Mouse (Mus musculus): ENCODE measurements around the gene Zap70. TPM values are rescaled to one million over a fixed set of nuclear protein-coding genes. Genes with fewer than 3 reads are reported as not detected.

The Zap70 gene
- total and polyA plus RNA-seq, 3 experiments, result 0.23 to 0.25 TPM; not detected in 1

DNA sequence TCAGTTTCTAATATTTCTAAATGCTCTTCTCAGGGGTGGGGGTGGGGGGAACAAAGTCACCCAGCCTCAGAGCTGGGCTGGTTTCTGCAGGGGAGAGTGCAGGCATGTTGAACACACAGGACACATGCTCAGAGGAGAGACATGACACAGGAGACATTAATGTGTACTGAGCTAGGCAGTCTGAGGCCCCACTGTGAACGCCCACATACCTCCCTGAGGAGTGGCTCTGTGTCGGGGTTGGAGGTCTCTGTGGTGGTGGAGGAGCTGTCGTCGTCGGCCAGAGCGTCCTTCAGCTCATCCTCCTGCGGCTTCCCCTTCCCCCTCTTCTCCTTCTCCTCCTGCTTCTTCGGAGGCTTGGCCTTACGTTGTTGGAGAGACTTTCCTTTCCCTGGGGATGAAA lies 42.7 kb downstream of the Zap70 start:
- no peak for TF ChIP-seq NELFE (IDR thresholded peaks at IDR 0.05; ENCODE audit: low read depth, low read length)
- no peak for TF ChIP-seq GABPA (IDR thresholded peaks at IDR 0.05; ENCODE audit: insufficient replicate concordance, low read depth, low read length)
- TF ChIP-seq RAD21 (IDR thresholded peaks at IDR 0.05; ENCODE audit: low read depth, low read length), result no peak
- TF ChIP-seq BHLHE40 (IDR thresholded peaks at IDR 0.05; ENCODE audit: low read depth, low read length), result no peak
- TF ChIP-seq POLR2A (IDR thresholded peaks at IDR 0.05; ENCODE audit: low read depth, low read length), result no peak
- no peak for TF ChIP-seq E2F4 (IDR thresholded peaks at IDR 0.05; ENCODE audit: insufficient replicate concordance, low read depth, low read length)
- no peak for TF ChIP-seq RCOR1 (conservative IDR thresholded peaks at IDR 0.05; ENCODE audit: low read depth, low read length)
- no peak for TF ChIP-seq CHD1 (IDR thresholded peaks at IDR 0.05; ENCODE audit: low read depth, low read length)
- TF ChIP-seq MYC (IDR thresholded peaks at IDR 0.05; ENCODE audit: low read depth, low read length), result no peak
- TF ChIP-seq POLR2AphosphoS2 (IDR thresholded peaks at IDR 0.05; ENCODE audit: low read depth, low read length), result no peak
- no peak for TF ChIP-seq ETS1 (conservative IDR thresholded peaks at IDR 0.05; ENCODE audit: low read depth, low read length)
- no peak for TF ChIP-seq ZMIZ1 (IDR thresholded peaks at IDR 0.05; ENCODE audit: low read depth, low read length)
- TF ChIP-seq USF2 (conservative IDR thresholded peaks at IDR 0.05; ENCODE audit: low read depth, low read length), result no peak
- TF ChIP-seq TCF12 (IDR thresholded peaks at IDR 0.05; ENCODE audit: low read depth, low read length), result no peak
- no peak for TF ChIP-seq UBTF (IDR thresholded peaks at IDR 0.05; ENCODE audit: low read depth, low read length)
- H3K4me3 ChIP-seq (replicated peaks in 1 of 3; ENCODE audit: low read depth in 2 of 3, low read length in 2 of 3, poor library complexity in 1 of 3), result no peak overlapping the region
- H3K4me1 ChIP-seq (ENCODE audit: control insufficient read depth in 1 of 2, insufficient read depth in 2 of 2), result no peaks in the 10 kb centered on the region
- no peak overlapping the region for H3K27ac ChIP-seq (ENCODE audit: insufficient read depth, low read depth)
- no peak overlapping the region for H3K4me2 ChIP-seq (ENCODE audit: insufficient read depth, low read depth, poor library complexity, severe bottlenecking)
- no peak overlapping the region for H3K9ac ChIP-seq (ENCODE audit: insufficient read depth, low read depth)
- no peak for DNase-seq (ENCODE audit: extremely low read depth)
- H3K27me3 ChIP-seq (replicated peaks), result no peaks in the 10 kb centered on the region
- in situ Hi-C loops (cut with MboI; ENCODE audit: low pct_ligation_motif_present, low pct_unique_long_range_greater_than_20kb, low sequenced_read_pairs) (no loop called here), dilution Hi-C loops (cut with MboI; ENCODE audit: extremely low pct_ligation_motif_present, extremely low pct_unique_long_range_greater_than_20kb, low sequenced_read_pairs) (no loop called here)
- no peaks in the 10 kb centered on the region for H3K79me2 ChIP-seq (replicated peaks; ENCODE audit: control insufficient read depth, extremely low read depth, insufficient read depth, poor library complexity, severe bottlenecking)
- H3K9me3 ChIP-seq (replicated peaks; ENCODE audit: low read length), result no peaks in the 10 kb centered on the region
- H3K36me3 ChIP-seq (replicated peaks in 1 of 2; ENCODE audit: control insufficient read depth in 1 of 2, insufficient read depth in 1 of 2, low read length in 1 of 2), result peaks cover 57 to 87% of the 10 kb centered on the region in 2 experiments

DNA sequence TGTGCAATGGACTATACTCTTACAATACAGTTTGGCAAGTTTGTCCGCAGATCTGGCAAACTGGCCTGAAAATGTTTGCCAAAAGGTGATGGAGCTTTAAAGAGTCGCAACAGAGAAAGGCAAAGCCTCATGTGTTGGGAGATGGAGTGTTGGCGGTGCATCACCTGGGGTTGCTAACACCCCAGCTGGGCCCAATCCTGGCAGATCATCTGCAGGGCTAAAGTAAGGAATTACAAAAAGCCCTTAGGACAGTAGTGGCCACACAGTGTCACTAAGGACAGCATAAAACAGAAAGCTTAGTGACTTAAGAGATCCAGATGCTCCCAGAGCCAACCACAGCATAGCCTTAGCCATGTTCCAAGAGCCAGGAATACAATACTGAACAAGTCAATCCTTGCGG lies 43.2 kb downstream of the Zap70 start:
- no peak for DNase-seq (ENCODE audit: extremely low read depth)
- dilution Hi-C loops (cut with MboI; ENCODE audit: extremely low pct_ligation_motif_present, extremely low pct_unique_long_range_greater_than_20kb, low sequenced_read_pairs), result no loop called here
- no peak overlapping the region for H3K9ac ChIP-seq (ENCODE audit: insufficient read depth, low read depth)
- H3K4me2 ChIP-seq (ENCODE audit: insufficient read depth, low read depth, poor library complexity, severe bottlenecking), result no peak overlapping the region
- no peak overlapping the region for H3K27ac ChIP-seq (ENCODE audit: insufficient read depth, low read depth)
- H3K4me1 ChIP-seq (ENCODE audit: control insufficient read depth in 1 of 2, insufficient read depth in 2 of 2), result no peaks in the 10 kb centered on the region
- H3K27me3 ChIP-seq (replicated peaks), result no peaks in the 10 kb centered on the region
- in situ Hi-C loops (cut with MboI; ENCODE audit: low pct_ligation_motif_present, low pct_unique_long_range_greater_than_20kb, low sequenced_read_pairs), result no loop called here
- H3K4me3 ChIP-seq (replicated peaks in 1 of 3; ENCODE audit: low read depth in 2 of 3, low read length in 2 of 3, poor library complexity in 1 of 3), result no peak overlapping the region
- TF ChIP-seq CHD2 (IDR thresholded peaks at IDR 0.05; ENCODE audit: low read length) (no peak), MAFK (IDR thresholded peaks at IDR 0.05; ENCODE audit: insufficient replicate concordance, low read length) (no peak), USF2 (conservative IDR thresholded peaks at IDR 0.05; ENCODE audit: low read depth, low read length) (no peak), E2F4 (IDR thresholded peaks at IDR 0.05; ENCODE audit: insufficient replicate concordance, low read depth, low read length) (no peak), JUN (IDR thresholded peaks at IDR 0.05; ENCODE audit: insufficient read depth, low read depth, low read length) (no peak), ZNF384 (IDR thresholded peaks at IDR 0.05; ENCODE audit: low read depth, low read length) (no peak), BHLHE40 (IDR thresholded peaks at IDR 0.05; ENCODE audit: low read depth, low read length) (no peak), USF1 (IDR thresholded peaks at IDR 0.05; ENCODE audit: low read depth, low read length) (no peak), SMC3 (IDR thresholded peaks at IDR 0.05; ENCODE audit: low read depth, low read length) (no peak), UBTF (IDR thresholded peaks at IDR 0.05; ENCODE audit: low read depth, low read length) (no peak), ELF1 (IDR thresholded peaks at IDR 0.05; ENCODE audit: low read depth, low read length) (no peak), IRF4 (IDR thresholded peaks at IDR 0.05; ENCODE audit: low read depth, low read length) (no peak), PAX5 (IDR thresholded peaks at IDR 0.05; ENCODE audit: low read length) (no peak), ZC3H11A (IDR thresholded peaks at IDR 0.05; ENCODE audit: low read depth, low read length) (no peak), HCFC1 (IDR thresholded peaks at IDR 0.05; ENCODE audit: low read depth, low read length) (no peak)
- peaks cover 52 to 84% of the 10 kb centered on the region in 2 experiments for H3K36me3 ChIP-seq (replicated peaks in 1 of 2; ENCODE audit: control insufficient read depth in 1 of 2, insufficient read depth in 1 of 2, low read length in 1 of 2)
- H3K79me2 ChIP-seq (replicated peaks; ENCODE audit: control insufficient read depth, extremely low read depth, insufficient read depth, poor library complexity, severe bottlenecking), result no peaks in the 10 kb centered on the region
- no peaks in the 10 kb centered on the region for H3K9me3 ChIP-seq (replicated peaks; ENCODE audit: low read length)
